Mouse (Mus musculus): ENCODE results near the gene F11r.

DNA sequence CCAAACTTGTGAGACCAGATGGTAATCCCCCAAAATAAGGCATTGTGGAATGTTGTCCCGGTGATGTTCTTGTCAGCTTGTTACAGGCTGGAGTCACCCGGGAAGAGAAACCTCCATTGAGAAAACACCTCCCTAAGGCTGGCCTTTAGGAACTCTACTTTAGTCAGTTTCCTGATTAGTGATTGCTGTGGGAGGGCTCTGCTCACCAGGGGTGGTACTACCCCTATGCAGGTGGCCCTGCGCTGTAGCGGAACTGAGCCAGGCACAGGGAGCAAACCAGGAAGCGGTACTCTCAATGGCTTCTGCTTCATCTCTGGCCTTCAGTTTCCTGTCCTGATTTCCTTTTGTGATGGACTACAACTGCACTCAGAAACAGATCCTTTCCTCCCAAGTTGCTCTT lies 62.5 kb downstream of the F11r start:
- no peak for TF ChIP-seq CTCF (IDR thresholded peaks at IDR 0.05; ENCODE audit: extremely low read depth, insufficient read depth, low read length)
- no peak for TF ChIP-seq POLR2A (IDR thresholded peaks at IDR 0.05; ENCODE audit: extremely low read depth, insufficient read depth, low read length)

All from cortical plate, adult 2 months (tissue).